Mouse (Mus musculus) C2C12 (cell line): ENCODE results near the gene Slc25a48.

Experiments used
- CEBPB ChIP-seq: IDR thresholded peaks from one replicate; pipeline ENCODE4 v1.6.1; 2011; ENCODE audit warnings: low read depth, mild to moderate bottlenecking, control low read depth, moderate library complexity
- CTCF ChIP-seq: IDR thresholded peaks from one replicate; pipeline ENCODE4 v1.5.1; 2011; ENCODE audit not compliant: control insufficient read depth, insufficient read depth, insufficient read length
- FOSL1 ChIP-seq: IDR thresholded peaks from one replicate; pipeline ENCODE4 v1.8.0; 2011; ENCODE audit warnings: mild to moderate bottlenecking, low read length; ENCODE audit not compliant: poor library complexity, insufficient read depth, severe bottlenecking
- MAX ChIP-seq: IDR thresholded peaks from one replicate; pipeline ENCODE4 v1.6.1; 2011; ENCODE audit warnings: mild to moderate bottlenecking, control low read depth
- MYOD1 ChIP-seq: IDR thresholded peaks from one replicate; pipeline ENCODE4 v1.6.1; 2011; ENCODE audit warnings: low read depth; ENCODE audit not compliant: control insufficient read depth, insufficient read length
- MYOG ChIP-seq: IDR thresholded peaks from one replicate; pipeline ENCODE4 v1.6.1; 2011; ENCODE audit not compliant: control insufficient read depth, insufficient read length; ENCODE audit errors: extremely low read depth
- USF1 ChIP-seq: IDR thresholded peaks from one replicate; pipeline ENCODE4 v1.6.1; 2011; ENCODE audit warnings: low read depth, mild to moderate bottlenecking, control low read depth, moderate library complexity

DNA sequence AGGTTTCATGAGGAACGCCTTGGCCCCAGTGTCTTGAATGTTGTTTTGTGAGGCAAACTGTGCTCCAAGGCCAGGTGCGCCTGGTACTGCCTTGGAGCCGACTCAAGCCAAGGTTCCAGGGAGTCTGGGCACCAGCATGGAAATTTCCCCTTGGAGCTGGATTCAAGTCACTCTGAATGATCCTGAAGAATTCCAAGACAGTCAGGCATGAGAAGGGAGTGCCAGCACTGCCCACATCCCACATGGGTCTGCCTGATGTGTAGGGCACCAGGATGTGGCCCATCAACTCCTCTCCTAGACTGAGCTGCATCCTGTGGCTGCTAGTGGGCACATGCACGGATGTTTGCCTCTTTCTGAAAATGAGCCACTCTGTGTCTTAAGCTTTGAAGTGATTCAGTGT, 30.4 kb downstream of the Slc25a48 start:
- TF ChIP-seq CTCF (no peak), CEBPB (no peak), MAX (no peak), MYOG (no peak), MYOD1 (no peak), USF1 (no peak), FOSL1 (no peak)
